Mouse (Mus musculus) G1E (cell line): ENCODE measurements around the gene C1rl. TPM values are rescaled to one million over a fixed set of nuclear protein-coding genes. Genes with fewer than 3 reads are reported as not detected.
"Not testable (repeated sequence)": the region's sequence is repeated elsewhere in the genome, so short reads cannot be mapped to it uniquely, and the experiment has no call there.

ENCODE experiments used
- ATAC-seq: 2 replicates; pipeline ENCODE4 v1.8.0; 2016; ENCODE audit warnings: mild to moderate bottlenecking; ENCODE audit not compliant: insufficient number of reproducible peaks, poor library complexity, low FRiP score, severe bottlenecking; ENCODE audit errors: extremely low read depth
- DNase-seq: peaks from one replicate; pipeline ENCODE4 v3.0.0; 2012; ENCODE audit warnings: low spot score
- H3K27me3 ChIP-seq: 2 replicates; pipeline ENCODE4 v1.6.1; 2012; ENCODE audit warnings: mild to moderate bottlenecking, low read length, inconsistent platforms; ENCODE audit not compliant: insufficient read depth
- H3K36me3 ChIP-seq: replicated peaks from 2 replicates; pipeline ENCODE3; 2012; ENCODE audit warnings: mild to moderate bottlenecking, inconsistent platforms
- H3K4me1 ChIP-seq: 2 replicates; pipeline ENCODE4 v1.6.1; 2012; ENCODE audit warnings: low read depth, low read length, inconsistent platforms, mixed read lengths; ENCODE audit not compliant: insufficient read depth
- H3K4me3 ChIP-seq: 2 replicates; pipeline ENCODE4 v1.5.1; 2012; ENCODE audit warnings: low read depth, mild to moderate bottlenecking, inconsistent platforms, low read length, moderate library complexity, mixed read lengths
- H3K9me3 ChIP-seq: replicated peaks from 2 replicates; pipeline ENCODE4 v1.6.1; 2012; ENCODE audit warnings: inconsistent platforms
- CTCF ChIP-seq: IDR thresholded peaks from 2 replicates; pipeline ENCODE4 v1.5.1; 2012; ENCODE audit warnings: low read depth, low read length, inconsistent platforms, mixed read lengths
- GATA1 ChIP-seq: IDR thresholded peaks from 2 replicates; pipeline ENCODE4 v1.6.1; 2012; ENCODE audit warnings: borderline replicate concordance, low read length, inconsistent platforms, mixed read lengths
- GATA2 ChIP-seq: IDR thresholded peaks from 2 replicates; pipeline ENCODE4 v1.6.1; 2012; ENCODE audit warnings: low read depth, low read length, inconsistent platforms, borderline replicate concordance
- POLR2AphosphoS5 ChIP-seq: IDR thresholded peaks from 2 replicates; pipeline ENCODE4 v1.6.1; 2012; ENCODE audit warnings: low read depth, low read length, inconsistent platforms; ENCODE audit not compliant: insufficient replicate concordance
- TAL1 ChIP-seq: conservative IDR thresholded peaks from 2 replicates; pipeline ENCODE4 v1.6.1; 2012; ENCODE audit warnings: low read depth, low read length, inconsistent platforms, mixed read lengths
- polyA plus RNA-seq: library from polyadenylated mRNA; stranded (reverse); fragments of >175 nt; gene quantifications from 2 replicates; pipeline ENCODE4 v1.2.3, GENCODE M21; 2012
- total RNA-seq, 2 experiments: library from RNA; stranded (forward) in 1 of 2; stranded (reverse) in 1 of 2; fragments of 200-1000 nt in 1 of 2; fragments of >200 nt in 1 of 2; fragmentation: Nextera tagmentation in 1 of 2; gene quantifications; 2 replicates each; pipeline ENCODE4 v1.2.3; 2014 to 2017

The C1rl gene
- total and polyA plus RNA-seq, 3 experiments: 0.05 to 0.10 TPM; not detected in 1

GRCm38 (mm10) chr6:124549023-124549550, 56.2 kb downstream of the C1rl start:
- Histone ChIP-seq H3K36me3 (no peaks in the 10 kb centered on the region), H3K4me3 (no peak overlapping the region), H3K27me3 (peaks cover 4% of the 10 kb centered on the region; the same call in 1 of the 2 replicates), H3K9me3 (peaks cover 4% of the 10 kb centered on the region; the same call in 1 of the 2 replicates), H3K4me1 (no peaks in the 10 kb centered on the region)
- ATAC-seq (no peak), DNase-seq (no peak)
- TF ChIP-seq GATA1 (no peak), POLR2AphosphoS5 (no peak), CTCF (no peak), GATA2 (no peak), TAL1 (no peak)

- no peak for ATAC-seq
- Histone ChIP-seq H3K27me3 (peaks cover 6% of the 10 kb centered on the region; the same call in 1 of the 2 replicates), H3K36me3 (no peaks in the 10 kb centered on the region), H3K4me1 (no peaks in the 10 kb centered on the region), H3K4me3 (no peak overlapping the region), H3K9me3 (peaks cover 4% of the 10 kb centered on the region; the same call in 1 of the 2 replicates)
- no peak for DNase-seq
- TF ChIP-seq TAL1 (no peak), CTCF (no peak), GATA1 (no peak), POLR2AphosphoS5 (no peak), GATA2 (no peak)
These were observed 59.9 kb downstream of the C1rl start for GRCm38 (mm10) chr6:124552766-124553165.

GRCm38 (mm10) chr6:124555956-124556355, 63.0 kb downstream of the C1rl start:
- H3K4me1 ChIP-seq, H3K9me3 ChIP-seq, H3K4me3 ChIP-seq, ATAC-seq, H3K36me3 ChIP-seq, H3K27me3 ChIP-seq, DNase-seq: not testable (repeated sequence)

Other genes with a start within 250 kb of the C1rl start
- not detected in 2 replicates for gene Cd163, start 188.5 kb upstream of the C1rl start, total RNA-seq (2014; fragmentation: Nextera tagmentation)
- gene Cd163, start 188.5 kb upstream of the C1rl start, total RNA-seq (2017): 0.06 and 0.27 TPM in 2 replicates
- gene Cd163, start 188.5 kb upstream of the C1rl start, polyA plus RNA-seq: not detected in 2 replicates
- 15.8 and 25.0 TPM in 2 replicates for gene Pex5, start 78.0 kb upstream of the C1rl start, total RNA-seq (2014; fragmentation: Nextera tagmentation)
- gene Pex5, start 78.0 kb upstream of the C1rl start, total RNA-seq (2017): 21.0 and 22.3 TPM in 2 replicates
- gene Pex5, start 78.0 kb upstream of the C1rl start, polyA plus RNA-seq: 17.4 and 19.1 TPM in 2 replicates
- gene Clstn3, start 28.3 kb upstream of the C1rl start, total RNA-seq (2014; fragmentation: Nextera tagmentation): 1.7 and 4.2 TPM in 2 replicates
- gene Clstn3, start 28.3 kb upstream of the C1rl start, total RNA-seq (2017): 4.6 and 6.2 TPM in 2 replicates
- 10.9 and 11.5 TPM in 2 replicates for gene Clstn3, start 28.3 kb upstream of the C1rl start, polyA plus RNA-seq
- not detected in 2 replicates for gene C1ra, start 19.3 kb downstream of the C1rl start, total RNA-seq (2014; fragmentation: Nextera tagmentation)
- 0.05 and 0.06 TPM in 2 replicates for gene C1ra, start 19.3 kb downstream of the C1rl start, total RNA-seq (2017)
- gene C1ra, start 19.3 kb downstream of the C1rl start, polyA plus RNA-seq: not detected in 2 replicates
- gene C1s1, start 49.2 kb downstream of the C1rl start, total RNA-seq (2014; fragmentation: Nextera tagmentation): not detected in 2 replicates
- gene C1s1, start 49.2 kb downstream of the C1rl start, total RNA-seq (2017): 0.05 TPM in 1 of 2 replicates, not detected in the other
- gene C1s1, start 49.2 kb downstream of the C1rl start, polyA plus RNA-seq: not detected in 2 replicates
- gene C1rb, start 77.2 kb downstream of the C1rl start, total RNA-seq (2014; fragmentation: Nextera tagmentation): not detected in 2 replicates
- 0.11 TPM in 1 of 2 replicates, not detected in the other for gene C1rb, start 77.2 kb downstream of the C1rl start, total RNA-seq (2017)
- gene C1rb, start 77.2 kb downstream of the C1rl start, polyA plus RNA-seq: not detected in 2 replicates
- not detected in 2 replicates for gene C1s2, start 143.0 kb downstream of the C1rl start, total RNA-seq (2014; fragmentation: Nextera tagmentation)
- gene C1s2, start 143.0 kb downstream of the C1rl start, total RNA-seq (2017): 0.05 and 0.12 TPM in 2 replicates
- not detected in 2 replicates for gene C1s2, start 143.0 kb downstream of the C1rl start, polyA plus RNA-seq
- 108 and 198 TPM in 2 replicates for gene Lpcat3, start 169.9 kb downstream of the C1rl start, total RNA-seq (2014; fragmentation: Nextera tagmentation)
- 95.7 and 101 TPM in 2 replicates for gene Lpcat3, start 169.9 kb downstream of the C1rl start, total RNA-seq (2017)
- 123 and 147 TPM in 2 replicates for gene Lpcat3, start 169.9 kb downstream of the C1rl start, polyA plus RNA-seq
- gene Emg1, start 219.1 kb downstream of the C1rl start, total RNA-seq (2014; fragmentation: Nextera tagmentation): 117 and 120 TPM in 2 replicates
- 228 and 262 TPM in 2 replicates for gene Emg1, start 219.1 kb downstream of the C1rl start, total RNA-seq (2017)
- gene Emg1, start 219.1 kb downstream of the C1rl start, polyA plus RNA-seq: 254 and 287 TPM in 2 replicates
- 325 and 378 TPM in 2 replicates for gene Phb2, start 219.2 kb downstream of the C1rl start, total RNA-seq (2014; fragmentation: Nextera tagmentation)
- gene Phb2, start 219.2 kb downstream of the C1rl start, total RNA-seq (2017): 432 and 434 TPM in 2 replicates
- 465 and 565 TPM in 2 replicates for gene Phb2, start 219.2 kb downstream of the C1rl start, polyA plus RNA-seq
- gene Ptpn6, start 245.6 kb downstream of the C1rl start, total RNA-seq (2014; fragmentation: Nextera tagmentation): 66.2 and 72.6 TPM in 2 replicates
- 309 and 356 TPM in 2 replicates for gene Ptpn6, start 245.6 kb downstream of the C1rl start, total RNA-seq (2017)
- 54.9 and 129 TPM in 2 replicates for gene Ptpn6, start 245.6 kb downstream of the C1rl start, polyA plus RNA-seq
- 61.7 and 62.9 TPM in 2 replicates for gene Grcc10, start 248.3 kb downstream of the C1rl start, total RNA-seq (2014; fragmentation: Nextera tagmentation)
- 130 and 176 TPM in 2 replicates for gene Grcc10, start 248.3 kb downstream of the C1rl start, total RNA-seq (2017)
- 26.1 and 38.8 TPM in 2 replicates for gene Grcc10, start 248.3 kb downstream of the C1rl start, polyA plus RNA-seq